Mouse (Mus musculus): Measurements from ENCODE around the gene Tlcd1. TPM values are rescaled to one million over a fixed set of nuclear protein-coding genes. Genes with fewer than 3 reads are reported as not detected.
A peak's percentile ranks its signal among the peaks of the same experiment; 100 is the strongest.
"Not testable (repeated sequence)": the region's sequence is repeated elsewhere in the genome, so short reads cannot be mapped to it uniquely, and the experiment has no call there.

The Tlcd1 gene
- polyA plus RNA-seq, 1 experiment from 2014 or later = 13.2 TPM

- 3% methylated on average over 29 of the region's 29 CpGs for WGBS
- Histone ChIP-seq H3K27me3 (no peaks in the 10 kb centered on the region), H3K36me3 (peaks cover 28% of the 10 kb centered on the region), H3K27ac (replicated peaks) (peak overlapping the region; percentile 89), H3K9ac (peak overlapping the region; percentile 56), H3K4me1 (replicated peaks) (peaks cover 67% of the 10 kb centered on the region), H3K4me3 (peak overlapping the region; percentile 78), H3K4me2 (peak overlapping the region; percentile 87), H3K9me3 (no peaks in the 10 kb centered on the region)
- ATAC-seq (ENCODE audit: low FRiP score, low read depth) = 0 out of 2 replicates have a peak, but pooled peaks have one; percentile 1
Observed at GRCm38 (mm10) chr11:78178859-78179437, 2.4 kb downstream of the Tlcd1 start.

- Histone ChIP-seq H3K36me3 (peaks cover 28% of the 10 kb centered on the region), H3K27ac (replicated peaks) (no peak overlapping the region), H3K4me3 (peak overlapping the region; percentile 78), H3K9me3 (no peaks in the 10 kb centered on the region), H3K4me2 (peak overlapping the region; percentile 87), H3K9ac (no peak overlapping the region), H3K27me3 (no peaks in the 10 kb centered on the region), H3K4me1 (replicated peaks) (peaks cover 69% of the 10 kb centered on the region)
- ATAC-seq (ENCODE audit: low FRiP score, low read depth) = no peak
- WGBS = 34% methylated on average over 8 of the region's 8 CpGs
Observed at GRCm38 (mm10) chr11:78179438-78179999, 3.0 kb downstream of the Tlcd1 start.

- Histone ChIP-seq H3K4me1 (replicated peaks) (peaks cover 69% of the 10 kb centered on the region), H3K27me3 (no peaks in the 10 kb centered on the region), H3K27ac (replicated peaks) (no peak overlapping the region), H3K4me3 (0 out of 2 replicates have a peak overlapping the region, but pooled peaks have one; percentile 78), H3K9ac (no peak overlapping the region), H3K36me3 (peaks cover 28% of the 10 kb centered on the region), H3K9me3 (no peaks in the 10 kb centered on the region), H3K4me2 (peak overlapping the region; percentile 87; the same call in 1 of the 2 replicates)
- 80% methylated on average over 6 of the region's 6 CpGs for WGBS
- ATAC-seq (ENCODE audit: low FRiP score, low read depth) = no peak
Observed at GRCm38 (mm10) chr11:78180081-78180761, 3.7 kb downstream of the Tlcd1 start.

- no peak for ATAC-seq (ENCODE audit: low FRiP score, low read depth)
- no peaks in the 10 kb centered on the region for H3K9me3 ChIP-seq
- peaks cover 59% of the 10 kb centered on the region for H3K4me1 ChIP-seq (replicated peaks)
- peak overlapping the region; percentile 70 for H3K4me2 ChIP-seq
- peaks cover 28% of the 10 kb centered on the region for H3K36me3 ChIP-seq
- H3K27me3 ChIP-seq = no peaks in the 10 kb centered on the region
- 53% methylated on average over 2 of the region's 2 CpGs for WGBS
- H3K9ac ChIP-seq = peak overlapping the region; percentile 69
- no peak overlapping the region for H3K27ac ChIP-seq (replicated peaks)
- H3K4me3 ChIP-seq = peak overlapping the region; percentile 59
Observed at GRCm38 (mm10) chr11:78181830-78182357, 5.4 kb downstream of the Tlcd1 start.

GRCm38 (mm10) chr11:78182450-78182849, 5.9 kb downstream of the Tlcd1 start:
- Histone ChIP-seq H3K4me2 (peak overlapping the region; percentile 70), H3K9ac (peak overlapping the region; percentile 69), H3K36me3 (peaks cover 28% of the 10 kb centered on the region), H3K4me1 (replicated peaks) (peaks cover 54% of the 10 kb centered on the region), H3K4me3 (peak overlapping the region; percentile 59), H3K27ac (replicated peaks) (peak overlapping the region; percentile 94), H3K9me3 (no peaks in the 10 kb centered on the region), H3K27me3 (no peaks in the 10 kb centered on the region)
- WGBS = 13% methylated on average over 7 of the region's 7 CpGs
- ATAC-seq (ENCODE audit: low FRiP score, low read depth) = no peak

- peak; percentile 95 for ATAC-seq (ENCODE audit: low FRiP score, low read depth)
- peak within 1 kb of the TSS; percentile 69 for H3K9ac ChIP-seq
- H3K36me3 ChIP-seq = peaks cover 28% of the 10 kb centered on the region
- no peaks in the 10 kb centered on the region for H3K27me3 ChIP-seq
- no peaks in the 10 kb centered on the region for H3K9me3 ChIP-seq
- WGBS = under 1% methylated on average over 38 of the region's 38 CpGs
- H3K4me3 ChIP-seq = peak within 1 kb of the TSS; percentile 59
- peak within 1 kb of the TSS; percentile 70 for H3K4me2 ChIP-seq
- H3K4me1 ChIP-seq (replicated peaks) = peaks cover 54% of the 10 kb centered on the region
- peak within 1 kb of the TSS; percentile 94 for H3K27ac ChIP-seq (replicated peaks)
Observed at GRCm38 (mm10) chr11:78182961-78183844, 6.7 kb downstream of the Tlcd1 start, which contains the start of gene Rpl23a. Rpl23a (minus strand) TSS chr11:78183584.

- Histone ChIP-seq H3K27me3 (no peaks in the 10 kb centered on the region), H3K4me1 (replicated peaks) (peaks cover 47% of the 10 kb centered on the region)
Observed at GRCm38 (mm10) chr11:78183884-78184514, 7.5 kb downstream of the Tlcd1 start.

GRCm38 (mm10) chr11:78184702-78185101, 8.2 kb downstream of the Tlcd1 start:
- 97% methylated on average over 6 of the region's 6 CpGs for WGBS
- Histone ChIP-seq H3K36me3 (peaks cover 24% of the 10 kb centered on the region), H3K4me1 (replicated peaks) (peaks cover 45% of the 10 kb centered on the region)
- H3K4me2 ChIP-seq; H3K4me3 ChIP-seq; ATAC-seq (ENCODE audit: low FRiP score, low read depth); H3K9me3 ChIP-seq; H3K27ac ChIP-seq (replicated peaks); H3K27me3 ChIP-seq; H3K9ac ChIP-seq: not testable (repeated sequence)

More at GRCm38 (mm10) chr11:78183884-78184514, 7.5 kb downstream of the Tlcd1 start:
- 53% methylated on average over 10 of the region's 10 CpGs for WGBS
- no peak for ATAC-seq (ENCODE audit: low FRiP score, low read depth)
- peak overlapping the region; percentile 32 for H3K9ac ChIP-seq
- H3K4me3 ChIP-seq = peak overlapping the region; percentile 59
- peaks cover 28% of the 10 kb centered on the region for H3K36me3 ChIP-seq
- peak overlapping the region; percentile 94 for H3K27ac ChIP-seq (replicated peaks)
- H3K9me3 ChIP-seq = no peaks in the 10 kb centered on the region
- peak overlapping the region; percentile 50 for H3K4me2 ChIP-seq

- Histone ChIP-seq H3K4me2 (peak within 1 kb of the TSS; percentile 73), H3K27ac (replicated peaks) (peak within 1 kb of the TSS; percentile 88), H3K27me3 (no peaks in the 10 kb centered on the region), H3K9ac (peak within 1 kb of the TSS; percentile 72), H3K4me1 (replicated peaks) (peaks cover 27% of the 10 kb centered on the region), H3K9me3 (no peaks in the 10 kb centered on the region), H3K4me3 (peak within 1 kb of the TSS; percentile 66), H3K36me3 (peaks cover 24% of the 10 kb centered on the region)
- ATAC-seq (ENCODE audit: low FRiP score, low read depth) = peak; percentile 78
- under 1% methylated on average over 75 of the region's 80 CpGs for WGBS
Observed at GRCm38 (mm10) chr11:78188331-78189233, 12.1 kb downstream of the Tlcd1 start, which contains the start of gene Rab34. Rab34 (plus strand) TSS chr11:78188430.

Data from hindbrain, embryonic 15.5 days (tissue).